Mouse (Mus musculus): Measurements from ENCODE around the gene Gm20388.
"Not testable (repeated sequence)": the region's sequence is repeated elsewhere in the genome, so short reads cannot be mapped to it uniquely, and the experiment has no call there.

Gm20388 gene

DNA sequence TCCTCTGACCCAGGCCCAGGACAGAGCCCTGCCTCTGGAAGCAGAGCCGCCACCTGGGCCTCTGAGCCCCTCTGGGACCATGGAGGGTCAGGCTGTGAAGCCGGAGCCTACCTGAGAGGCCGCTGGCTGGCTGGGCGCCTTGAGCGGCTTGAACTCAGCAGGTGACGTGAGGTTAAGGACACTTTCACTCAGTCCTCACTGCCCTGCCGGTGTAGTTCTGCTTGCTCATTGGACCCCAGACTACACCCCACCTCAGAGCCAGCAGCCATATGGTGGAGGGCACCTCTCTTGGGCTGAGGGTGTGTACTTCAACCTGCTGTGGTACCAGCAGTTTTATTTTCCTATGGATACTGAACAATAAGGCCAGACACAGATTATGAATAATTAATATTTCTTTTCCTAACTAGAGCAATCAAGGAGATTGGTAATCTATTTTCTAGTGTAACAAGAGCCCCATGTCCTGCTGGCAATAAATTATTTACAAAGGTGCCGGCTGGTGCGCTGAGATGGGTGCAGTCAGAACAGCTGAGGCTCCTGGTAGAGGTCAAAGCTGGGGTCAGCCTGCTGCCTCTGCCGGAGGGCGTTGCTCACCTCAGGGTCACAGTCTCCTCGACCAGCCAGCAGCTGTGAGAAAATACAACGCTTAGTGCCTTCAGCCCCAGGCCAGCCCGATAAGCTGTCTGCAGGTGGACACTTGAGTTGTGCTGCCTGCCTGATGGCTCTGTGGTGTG, 3357.4 kb downstream of the Gm20388 start:
- no peak for DNase-seq (ENCODE audit: low read depth, low spot score)

DNA sequence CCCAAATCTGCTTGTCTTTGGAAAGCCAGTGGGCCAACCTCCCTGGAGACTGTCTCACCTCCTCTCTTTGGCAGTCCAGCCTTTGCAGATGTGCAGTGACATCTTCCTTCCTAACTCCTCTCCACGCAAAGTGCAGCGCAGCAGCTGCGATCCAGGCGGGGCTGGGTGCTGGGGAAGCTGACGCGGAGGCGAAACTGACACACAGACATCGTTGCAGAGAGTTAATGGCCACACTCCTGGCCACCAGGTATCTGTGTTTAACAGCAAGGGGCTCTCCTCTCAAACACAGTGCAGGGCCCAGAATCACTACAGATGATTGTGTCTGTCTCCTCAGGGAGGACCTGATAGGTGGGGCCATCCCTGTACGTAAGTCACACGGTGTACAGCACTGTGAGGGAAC, 3360.5 kb downstream of the Gm20388 start:
- DNase-seq (ENCODE audit: low read depth, low spot score), result no peak

DNA sequence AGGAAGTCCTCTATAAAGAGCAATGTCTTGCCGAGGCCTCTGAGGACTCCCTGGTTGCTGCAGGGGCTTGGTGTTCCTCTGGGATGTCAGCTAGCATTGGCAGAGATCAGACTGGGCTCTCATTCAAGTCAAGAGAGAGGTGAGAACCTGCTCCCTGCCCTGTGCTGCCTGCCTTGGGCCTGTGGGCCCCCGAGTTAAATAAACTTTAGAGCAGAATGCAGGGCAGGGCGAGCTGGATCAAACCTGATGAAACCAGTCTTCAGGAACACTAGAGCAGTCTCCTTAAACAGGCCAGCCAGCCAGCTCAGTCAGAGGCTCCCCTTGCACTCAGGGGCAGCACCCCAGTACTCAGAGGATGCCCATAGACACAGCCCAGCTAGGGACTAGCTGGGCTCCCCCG, 3361.3 kb downstream of the Gm20388 start:
- DNase-seq (ENCODE audit: low read depth, low spot score), result no peak

DNA sequence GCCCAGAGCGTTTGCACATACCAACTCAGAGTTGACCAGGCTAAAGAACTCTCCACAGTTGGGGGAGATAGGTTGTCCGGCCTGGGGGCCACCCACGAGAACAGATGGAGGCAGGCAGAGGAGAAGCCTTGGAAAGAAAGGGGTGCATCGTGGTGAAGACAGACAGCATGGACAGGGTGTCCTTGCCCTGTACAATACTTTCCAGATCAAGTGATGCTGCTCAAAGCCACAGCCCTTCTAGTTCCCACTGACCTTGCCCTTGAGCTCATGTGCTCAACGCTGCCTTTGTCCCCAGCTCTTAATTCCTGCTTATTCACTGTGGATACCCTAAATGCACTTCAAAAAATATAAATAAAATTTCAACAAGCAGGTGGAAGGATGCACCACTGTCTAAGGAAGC, 3363.8 kb downstream of the Gm20388 start:
- DNase-seq (ENCODE audit: low read depth, low spot score), result no peak

DNA sequence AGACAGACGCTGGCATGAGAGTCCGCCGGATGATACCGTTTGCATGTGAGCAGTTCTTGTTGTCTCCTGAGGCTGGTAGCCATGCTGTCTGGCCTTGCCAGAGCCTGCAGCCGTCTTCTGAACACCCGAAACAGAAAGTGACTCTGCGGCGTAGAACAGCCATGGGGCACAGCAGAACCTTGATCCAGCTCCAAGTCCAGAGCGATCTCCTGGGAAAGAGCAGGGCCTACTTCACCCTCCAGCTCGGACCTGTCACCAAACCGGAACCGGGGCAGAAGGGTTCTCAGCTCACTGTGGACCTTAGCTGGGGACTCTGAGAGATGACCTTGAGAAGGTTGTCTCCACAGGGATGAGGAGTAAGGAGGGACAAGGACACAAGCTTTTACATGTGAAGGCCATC, 3364.5 kb downstream of the Gm20388 start:
- DNase-seq (ENCODE audit: low read depth, low spot score), result no peak

DNA sequence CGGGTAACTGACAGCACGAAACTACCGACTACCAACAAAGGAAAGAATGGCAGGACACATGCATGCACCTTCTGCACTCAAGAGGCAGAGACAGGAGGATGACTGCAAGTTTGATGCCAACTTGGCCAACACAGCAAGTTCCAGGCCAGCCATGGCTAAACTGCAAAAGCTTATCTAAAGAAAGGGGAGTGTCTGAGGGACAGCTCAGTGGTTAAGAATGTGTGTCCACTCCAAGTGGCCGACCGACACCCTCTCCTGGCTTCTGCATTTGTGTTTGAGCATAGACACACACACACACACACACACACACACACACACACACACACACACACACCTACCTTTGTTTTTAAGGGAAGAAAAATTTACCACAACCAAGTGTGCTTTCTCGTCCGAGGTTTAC, 3367.8 kb downstream of the Gm20388 start:
- DNase-seq (ENCODE audit: low read depth, low spot score), result no peak

DNA sequence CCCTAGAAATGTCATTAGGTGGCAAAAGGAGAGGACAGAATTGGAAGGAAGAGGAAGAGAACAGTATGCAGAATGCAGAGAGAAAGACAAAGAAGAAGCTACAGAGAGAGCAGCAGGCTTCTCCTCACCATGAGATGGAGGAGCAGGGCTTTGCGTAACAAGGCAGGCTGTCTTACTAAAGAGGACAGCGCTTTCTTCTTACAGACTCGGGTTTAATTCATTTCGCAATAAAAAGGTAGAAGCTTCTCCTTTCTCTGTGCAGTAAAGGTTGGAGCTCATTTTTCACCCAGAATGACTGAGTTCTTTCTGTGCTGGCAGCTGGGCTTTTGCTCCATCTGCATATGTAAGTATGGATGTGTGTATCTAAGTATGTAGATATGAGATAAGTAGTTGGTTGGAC, 3369.2 kb downstream of the Gm20388 start:
- DNase-seq (ENCODE audit: low read depth, low spot score), result no peak

DNA sequence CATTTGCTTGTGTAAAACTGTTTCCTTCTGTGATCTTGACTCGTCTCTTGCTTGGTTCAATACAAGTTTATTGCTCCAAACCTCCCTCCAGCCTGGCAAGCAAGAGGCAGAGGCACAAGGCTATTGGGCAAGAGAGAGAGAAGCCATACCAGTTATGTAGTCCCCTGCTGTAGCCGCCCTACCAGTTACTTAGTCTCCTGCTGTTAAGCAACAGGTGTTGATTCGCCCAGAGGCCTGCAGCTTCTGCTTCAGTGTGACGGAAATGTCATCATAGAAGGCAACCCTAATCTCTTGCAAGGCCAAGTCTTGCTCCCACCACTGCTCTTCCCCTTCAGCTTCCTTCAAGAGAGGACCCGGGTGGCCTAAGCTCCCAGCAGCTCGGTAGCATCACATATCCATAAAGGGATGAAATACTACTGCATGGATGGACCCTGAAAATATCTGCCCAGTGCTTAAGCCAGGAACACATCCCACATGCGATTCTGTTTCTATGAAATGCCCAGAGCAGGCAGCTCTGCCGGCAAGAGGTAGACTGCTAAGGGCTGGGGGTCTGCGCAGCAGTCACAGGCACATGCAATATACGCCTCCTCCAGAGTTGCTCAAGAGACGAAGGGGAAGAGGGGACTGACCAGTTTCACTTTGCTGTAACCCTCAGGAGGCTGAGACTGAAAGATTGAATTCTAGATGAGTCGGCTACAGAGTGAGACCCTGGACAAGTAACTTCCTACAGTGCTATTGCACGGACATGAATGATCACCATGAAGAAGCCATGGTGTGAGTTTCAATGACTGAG, 3369.9 kb downstream of the Gm20388 start:
- no peak for DNase-seq (ENCODE audit: low read depth, low spot score)

DNA sequence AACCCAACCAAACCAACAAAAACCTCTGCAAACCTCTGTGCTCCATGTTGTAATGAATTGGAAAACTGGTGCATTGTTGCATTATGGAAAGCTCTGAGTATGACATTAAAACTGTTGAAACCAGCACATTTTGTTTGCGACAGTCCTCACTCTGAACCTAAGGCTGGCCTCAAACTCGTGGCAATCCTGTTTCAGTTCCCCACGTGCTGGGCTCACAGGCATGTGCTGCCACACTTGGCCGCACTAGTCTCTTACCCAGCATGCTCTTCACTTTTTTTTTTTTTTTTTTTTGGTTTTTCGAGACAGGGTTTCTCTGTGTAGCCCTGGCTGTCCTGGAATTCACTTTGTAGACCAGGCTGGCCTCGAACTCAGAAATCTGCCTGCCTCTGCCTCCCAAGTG, 3372.4 kb downstream of the Gm20388 start:
- DNase-seq (ENCODE audit: low read depth, low spot score), result not testable (repeated sequence)

DNA sequence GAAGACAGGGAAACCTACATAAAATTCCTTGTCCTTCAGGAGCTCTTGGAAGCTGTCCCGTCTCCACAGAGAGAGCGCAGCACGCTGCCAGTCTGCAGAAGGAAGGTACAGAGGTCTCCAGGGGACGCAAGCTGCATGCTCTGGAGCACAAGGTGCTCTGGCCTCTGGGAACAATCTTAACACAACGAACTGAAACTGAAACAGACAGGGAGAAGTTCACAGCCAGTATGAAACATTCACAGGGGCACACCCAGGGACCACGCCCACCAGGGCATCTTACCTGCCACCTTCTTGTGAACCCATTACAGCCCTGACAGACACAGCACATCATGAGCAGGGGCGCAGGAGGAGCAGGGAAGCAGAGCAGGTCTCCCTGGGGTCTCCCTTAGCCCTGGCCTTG, 3373.3 kb downstream of the Gm20388 start:
- DNase-seq (ENCODE audit: low read depth, low spot score), result no peak

DNA sequence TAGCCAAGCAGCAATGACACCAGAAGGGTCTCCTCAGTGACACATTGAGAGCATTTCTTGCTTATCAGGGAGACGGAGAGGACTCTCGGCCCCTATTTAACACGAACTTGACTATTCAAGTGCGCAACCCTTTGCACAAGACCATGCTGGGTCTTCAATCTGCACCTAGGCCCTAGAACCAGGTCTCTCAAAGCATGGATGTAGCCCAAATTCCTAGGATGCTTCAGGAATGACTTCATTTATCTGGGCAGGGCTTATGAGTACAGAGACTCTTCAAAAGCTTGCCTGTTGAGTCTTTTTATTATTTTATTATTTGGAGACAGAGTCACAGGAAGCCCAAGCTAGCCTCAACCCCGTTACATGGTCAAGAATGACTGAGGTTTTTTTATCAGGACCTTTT, 3373.9 kb downstream of the Gm20388 start:
- no peak for DNase-seq (ENCODE audit: low read depth, low spot score)

DNA sequence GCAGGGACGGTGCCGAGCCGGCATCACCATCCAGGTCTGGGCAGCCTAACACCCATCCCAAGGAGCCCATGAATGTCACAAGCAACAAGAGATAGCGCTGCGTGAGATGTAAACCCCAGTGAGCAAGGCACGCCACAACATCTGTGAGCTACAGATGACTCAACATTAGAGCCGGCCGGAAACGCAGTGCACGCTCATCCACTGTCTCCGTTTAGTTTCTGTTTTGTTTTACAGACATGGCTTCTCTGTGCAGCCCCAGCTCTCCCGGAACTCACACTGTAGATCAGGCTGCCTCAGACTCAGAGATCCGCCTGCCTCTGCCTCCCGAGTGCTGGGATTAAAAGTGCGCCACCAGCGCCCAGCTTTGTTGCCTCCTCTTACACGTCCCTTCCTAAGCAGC, 3376.7 kb downstream of the Gm20388 start:
- DNase-seq (ENCODE audit: low read depth, low spot score), result no peak

DNA sequence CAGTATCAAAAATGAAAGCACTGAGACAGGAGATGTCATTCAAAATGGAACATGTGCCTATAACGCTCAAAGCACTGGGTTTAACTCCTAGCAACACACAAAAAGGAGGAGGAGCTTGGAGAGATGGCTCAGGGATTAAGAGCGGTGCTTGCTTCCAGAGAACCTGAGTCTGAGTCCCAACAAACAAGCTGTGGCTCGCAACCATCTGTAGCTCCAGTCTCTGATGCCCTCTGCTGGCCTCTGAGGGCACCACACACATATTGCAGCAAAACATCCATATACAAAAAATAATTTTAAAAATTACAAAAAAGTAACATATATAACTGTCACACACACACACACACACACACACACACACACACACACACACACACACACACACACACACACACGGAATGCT, 3379.5 kb downstream of the Gm20388 start:
- no peak for DNase-seq (ENCODE audit: low read depth, low spot score)

DNA sequence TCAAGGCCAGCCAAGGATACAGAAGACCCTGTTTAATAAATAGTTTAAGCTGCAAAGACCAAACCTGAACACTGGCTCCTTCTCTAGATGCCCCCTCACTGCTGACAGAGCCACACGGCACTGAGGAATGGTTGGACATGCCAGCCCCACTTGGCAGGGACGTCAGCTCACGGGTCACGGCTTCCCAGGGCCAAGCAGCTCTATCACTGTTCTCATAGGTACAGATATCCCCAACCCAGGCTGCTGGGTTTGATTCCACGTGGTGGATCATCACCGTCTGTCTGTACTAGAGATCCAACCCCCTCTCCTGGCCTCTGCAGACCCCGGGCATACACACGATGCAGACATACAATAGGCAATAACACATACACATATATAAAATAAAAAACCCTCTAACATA, 3380.0 kb downstream of the Gm20388 start:
- DNase-seq (ENCODE audit: low read depth, low spot score), result no peak

DNA sequence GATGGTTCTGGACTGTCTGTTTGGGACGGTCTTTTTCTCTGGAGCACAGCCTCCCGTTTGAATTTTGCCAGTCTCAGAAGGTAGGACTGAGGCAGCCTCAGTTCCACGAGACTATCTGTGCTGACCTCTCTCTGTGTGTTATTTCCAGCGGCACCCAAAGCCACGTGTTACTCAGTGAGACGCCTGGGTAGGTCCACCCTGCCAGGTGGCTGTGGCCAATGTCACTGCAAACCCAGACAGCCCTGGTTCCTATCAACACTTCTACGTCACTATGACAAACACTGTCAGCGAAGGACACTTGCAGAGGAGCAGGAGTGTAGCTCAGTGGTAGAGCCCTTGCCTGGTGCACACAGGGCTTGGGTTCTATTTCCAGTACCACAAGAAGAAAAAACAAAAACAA, 3381.1 kb downstream of the Gm20388 start:
- no peak for DNase-seq (ENCODE audit: low read depth, low spot score)

DNA sequence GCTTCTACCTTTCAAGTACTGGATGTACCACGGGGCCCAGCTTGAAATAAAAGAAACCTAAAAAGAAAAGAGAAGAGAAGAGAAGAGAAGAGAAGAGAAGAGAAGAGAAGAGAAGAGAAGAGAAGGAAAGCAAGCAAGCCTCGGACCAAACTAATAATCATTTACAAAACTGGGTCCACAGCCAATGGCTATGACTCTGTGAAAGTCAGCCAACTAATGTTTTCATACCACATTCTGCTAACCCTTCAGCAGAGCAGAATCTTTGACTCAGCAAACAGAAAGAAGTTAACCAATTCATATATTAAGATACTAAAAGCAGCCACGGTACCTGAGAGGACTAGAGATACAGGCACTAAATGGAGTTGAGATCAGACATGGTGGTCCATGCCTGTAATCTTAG, 3381.6 kb downstream of the Gm20388 start:
- DNase-seq (ENCODE audit: low read depth, low spot score), result no peak

DNA sequence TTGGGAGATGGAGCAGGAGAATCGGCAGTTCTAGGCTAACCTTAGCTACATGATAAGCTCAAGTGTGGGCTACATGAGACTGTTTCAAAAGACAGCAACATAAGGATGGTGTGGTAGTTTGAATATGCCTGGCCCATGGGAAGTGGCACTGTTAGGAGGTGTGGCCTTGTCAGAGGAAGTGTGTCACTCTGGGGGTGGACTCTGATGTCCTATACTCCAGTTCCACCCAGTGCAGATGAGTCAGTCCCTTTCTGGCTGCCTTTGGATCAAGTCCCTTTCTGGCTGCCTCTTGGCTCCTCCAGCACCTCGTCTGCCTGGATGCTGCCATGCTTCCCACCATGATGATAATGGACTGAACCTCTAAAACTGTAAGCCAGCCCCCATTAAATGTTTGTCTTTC, 3382.1 kb downstream of the Gm20388 start:
- DNase-seq (ENCODE audit: low read depth, low spot score), result no peak

DNA sequence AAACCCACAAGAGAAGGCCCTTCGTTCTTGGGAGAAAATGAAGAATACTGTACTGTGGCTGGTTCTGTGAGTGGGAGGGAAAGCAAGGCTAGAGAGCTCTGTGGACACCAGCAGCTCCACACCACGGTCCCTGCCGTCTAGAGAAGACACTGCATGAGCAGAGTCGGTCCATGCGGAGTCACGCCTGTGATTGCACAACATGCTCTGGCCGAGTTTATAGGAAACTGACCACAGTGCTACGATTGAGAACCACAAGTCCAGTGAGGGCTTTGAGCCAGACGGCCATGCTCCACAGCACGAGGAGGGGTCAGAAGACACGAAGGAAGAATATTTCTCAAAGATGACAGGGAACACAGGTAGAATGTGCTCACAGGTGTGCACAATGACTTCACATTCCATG, 3387.7 kb downstream of the Gm20388 start:
- DNase-seq (ENCODE audit: low read depth, low spot score), result no peak

DNA sequence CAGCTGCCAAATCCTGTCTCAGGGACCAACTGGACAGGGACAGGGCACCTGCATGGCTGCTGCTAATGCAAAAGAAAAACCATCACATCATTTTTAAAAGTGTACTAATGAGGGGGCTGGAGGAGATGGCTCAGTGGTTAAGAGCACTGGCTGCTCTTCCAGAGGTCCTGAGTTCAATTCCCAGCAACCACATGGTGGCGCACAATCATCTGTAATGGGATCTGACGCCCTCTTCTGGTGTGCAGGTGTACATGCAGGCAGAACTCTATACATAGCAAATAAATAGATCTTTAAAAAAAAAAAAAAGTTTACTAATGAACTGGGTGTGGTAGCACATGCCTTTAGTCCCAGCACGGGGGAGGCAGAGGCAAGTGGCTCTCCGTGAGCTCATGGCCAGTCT, 3398.1 kb downstream of the Gm20388 start:
- DNase-seq (ENCODE audit: low read depth, low spot score), result no peak

DNA sequence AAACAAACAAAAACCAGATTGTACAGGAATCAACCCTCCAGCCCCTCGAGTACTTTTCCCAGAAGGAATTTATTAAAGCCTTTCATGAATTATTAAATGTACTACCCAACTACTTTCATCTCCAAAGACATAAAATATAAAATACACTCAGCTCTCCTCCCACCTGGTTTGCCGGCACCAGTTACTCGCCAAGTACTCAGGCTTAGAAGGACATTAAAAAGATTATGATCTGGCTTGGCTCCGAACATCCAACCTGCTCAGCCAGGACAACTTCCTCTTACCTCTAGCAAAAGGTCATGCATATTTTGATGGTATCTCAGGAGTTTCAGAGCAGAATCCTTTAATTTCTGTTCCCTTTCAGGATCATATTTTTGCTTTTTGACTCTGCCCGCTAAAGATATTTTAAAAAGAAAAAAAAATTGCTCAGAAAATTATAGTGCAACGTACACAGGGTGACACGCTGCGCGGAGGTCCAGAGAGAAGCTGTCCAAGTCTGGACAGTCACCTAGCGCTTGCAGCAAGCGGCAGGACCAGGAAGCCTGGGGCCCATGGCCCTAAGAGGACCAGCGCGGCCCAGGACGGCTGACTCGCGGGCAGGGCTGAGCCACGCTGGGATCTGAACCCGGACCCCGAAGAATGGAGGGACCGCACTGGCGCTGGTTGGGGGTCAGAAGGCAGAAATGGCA, 3407.3 kb downstream of the Gm20388 start:
- no peak for DNase-seq (ENCODE audit: low read depth, low spot score)

DNA sequence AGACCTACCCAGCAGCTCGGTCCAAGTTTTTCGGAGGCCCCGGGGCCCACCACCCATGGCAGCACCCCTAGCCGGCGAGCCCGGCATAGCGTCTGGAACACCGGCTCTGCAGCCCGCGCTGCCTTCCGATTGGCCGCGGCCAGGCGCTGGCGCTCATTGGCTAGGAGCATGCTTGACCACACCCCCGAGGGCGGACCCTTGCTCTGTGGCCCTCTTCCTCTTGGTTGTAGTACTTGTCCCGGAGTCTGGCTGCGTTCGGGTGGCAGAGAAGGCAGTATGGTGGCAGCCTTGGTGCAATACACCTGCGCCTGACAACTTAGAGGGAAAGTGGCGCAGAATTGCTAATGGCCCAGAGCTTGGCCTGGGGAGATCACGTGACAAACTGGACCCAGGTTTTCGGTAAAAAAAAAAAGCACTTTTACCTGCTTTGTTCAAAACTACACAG, 3407.8 kb downstream of the Gm20388 start, which contains the start of gene Fanca:
TSS of gene Fanca (minus strand) at position 110 of the 445 bp plus-strand sequence.
- peak; percentile 63 for DNase-seq (ENCODE audit: low read depth, low spot score)

DNA sequence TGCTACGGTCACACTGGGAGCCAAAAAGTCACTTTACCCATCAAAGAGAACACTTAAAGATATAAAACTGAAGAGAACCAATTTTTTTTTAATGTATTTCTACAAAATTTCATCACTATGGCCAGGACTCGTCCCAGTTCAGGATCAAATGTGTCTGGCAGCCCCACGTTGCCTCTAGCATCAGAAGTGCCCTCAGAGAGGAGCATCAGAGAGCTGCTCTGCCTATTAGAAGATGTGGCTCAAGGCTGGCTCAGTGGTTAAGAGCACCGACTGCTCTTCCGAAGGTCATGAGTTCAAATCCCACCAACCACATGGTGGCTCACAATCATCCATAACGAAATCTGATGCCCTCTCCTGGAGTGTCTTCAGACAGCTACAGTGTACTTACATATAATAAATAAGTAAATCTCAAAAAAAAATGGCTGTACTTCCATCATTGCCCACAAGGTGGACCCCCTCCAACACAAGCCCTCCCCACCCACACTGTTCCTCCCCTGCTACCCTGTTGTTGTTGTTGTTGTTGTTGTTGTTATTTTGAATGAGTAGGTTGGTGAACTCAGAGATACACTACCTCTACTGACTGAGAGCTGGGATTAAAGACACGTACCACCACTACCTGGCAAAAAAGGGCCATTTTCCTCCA, 3409.0 kb downstream of the Gm20388 start:
- DNase-seq (ENCODE audit: low read depth, low spot score), result no peak

Data from retina, adult 2 months (tissue).